Mouse (Mus musculus) bone marrow macrophage, adult 2 months (primary cell): ENCODE measurements around the gene Glrb.

Experiments
- CTCF ChIP-seq: IDR thresholded peaks from 2 replicates; pipeline ENCODE4 v1.5.1; 2012; ENCODE audit warnings: low read depth, mild to moderate bottlenecking, low read length, moderate library complexity
- POLR2A ChIP-seq: IDR thresholded peaks from 2 replicates; pipeline ENCODE4 v1.6.1; 2012; ENCODE audit warnings: mild to moderate bottlenecking, low read depth, low read length, borderline replicate concordance

DNA sequence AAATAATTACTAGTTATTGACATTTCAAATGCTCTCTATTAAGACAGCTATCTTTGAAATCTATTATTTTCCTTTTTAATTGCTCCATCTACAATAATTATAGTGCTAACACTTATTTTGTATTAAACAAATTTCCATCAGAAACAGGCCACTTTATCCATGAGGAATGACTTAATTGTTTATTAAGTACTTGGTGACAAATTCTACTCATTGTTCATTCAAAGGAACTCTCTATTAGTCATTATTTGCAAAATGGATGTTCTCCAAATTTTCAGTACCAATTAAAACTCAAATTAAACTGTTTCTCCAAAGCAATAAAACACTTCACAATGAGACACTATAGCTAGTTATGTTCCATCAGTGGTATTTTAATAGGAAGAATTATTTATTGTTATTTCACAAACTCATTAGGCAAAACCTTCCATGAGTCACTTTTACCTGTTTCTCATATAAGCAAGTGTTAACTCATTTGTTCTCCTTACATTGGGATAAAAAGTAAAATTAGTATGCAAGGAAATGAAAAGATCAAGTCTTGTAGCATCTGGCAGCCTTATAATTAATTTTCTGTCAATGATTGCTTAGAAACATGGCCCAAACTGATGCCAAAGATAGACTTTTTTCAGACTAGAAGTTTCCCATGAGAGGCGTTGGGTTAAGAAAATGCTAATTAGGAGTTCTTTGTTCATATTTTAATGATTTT is 41.8 kb downstream of the Glrb start:
- TF ChIP-seq CTCF: no peak
- TF ChIP-seq POLR2A: no peak
